Mouse (Mus musculus): ENCODE results near the gene Smad6. TPM values are rescaled to one million over a fixed set of nuclear protein-coding genes. Genes with fewer than 3 reads are reported as not detected.

Smad6 gene
- polyA plus RNA-seq, 1 experiment from 2014 or later = 15.5 TPM

GRCm38 (mm10) chr9:64049471-64050380 is 27.9 kb upstream of the Smad6 start:
- peaks cover 21% of the 10 kb centered on the region for H3K4me1 ChIP-seq
- H3K27ac ChIP-seq (replicated peaks) = peak overlapping the region; percentile 45
- peak overlapping the region; percentile 71 for H3K4me2 ChIP-seq (replicated peaks)
- no peaks in the 10 kb centered on the region for H3K27me3 ChIP-seq
- peak overlapping the region; percentile 38 for H3K4me3 ChIP-seq (replicated peaks)
- H3K9me3 ChIP-seq (replicated peaks) = no peaks in the 10 kb centered on the region
- H3K36me3 ChIP-seq = no peaks in the 10 kb centered on the region
- H3K9ac ChIP-seq = peak overlapping the region; percentile 7; the same call in 1 of the 2 replicates
- WGBS = 11% methylated on average over 32 of the region's 32 CpGs
- peak; percentile 83 for ATAC-seq (ENCODE audit: insufficient number of reproducible peaks, low FRiP score, low TSS enrichment, low read depth)

- no peak overlapping the region for H3K4me3 ChIP-seq (replicated peaks)
- H3K9me3 ChIP-seq (replicated peaks) = no peaks in the 10 kb centered on the region
- ATAC-seq (ENCODE audit: insufficient number of reproducible peaks, low FRiP score, low TSS enrichment, low read depth) = no peak
- H3K27ac ChIP-seq (replicated peaks) = 0 out of 2 replicates have a peak overlapping the region, but pooled peaks have one; percentile 19
- no peaks in the 10 kb centered on the region for H3K36me3 ChIP-seq
- H3K4me1 ChIP-seq = peaks cover 19% of the 10 kb centered on the region
- H3K27me3 ChIP-seq = no peaks in the 10 kb centered on the region
- H3K9ac ChIP-seq = no peak overlapping the region
- no peak overlapping the region for H3K4me2 ChIP-seq (replicated peaks)
- 26% methylated on average over 14 of the region's 14 CpGs for WGBS
Observed at GRCm38 (mm10) chr9:64045117-64045890, 23.4 kb upstream of the Smad6 start.

- peaks cover 10% of the 10 kb centered on the region for H3K4me1 ChIP-seq
- H3K27ac ChIP-seq (replicated peaks) = no peak overlapping the region
- no peak overlapping the region for H3K4me3 ChIP-seq (replicated peaks)
- H3K9ac ChIP-seq = no peak overlapping the region
- WGBS = 72% methylated on average over 8 of the region's 8 CpGs
- no peaks in the 10 kb centered on the region for H3K36me3 ChIP-seq
- H3K4me2 ChIP-seq (replicated peaks) = no peak overlapping the region
- no peaks in the 10 kb centered on the region for H3K27me3 ChIP-seq
- no peak for ATAC-seq (ENCODE audit: insufficient number of reproducible peaks, low FRiP score, low TSS enrichment, low read depth)
- no peaks in the 10 kb centered on the region for H3K9me3 ChIP-seq (replicated peaks)
Observed at GRCm38 (mm10) chr9:64044343-64044742, 22.5 kb upstream of the Smad6 start.

DNA sequence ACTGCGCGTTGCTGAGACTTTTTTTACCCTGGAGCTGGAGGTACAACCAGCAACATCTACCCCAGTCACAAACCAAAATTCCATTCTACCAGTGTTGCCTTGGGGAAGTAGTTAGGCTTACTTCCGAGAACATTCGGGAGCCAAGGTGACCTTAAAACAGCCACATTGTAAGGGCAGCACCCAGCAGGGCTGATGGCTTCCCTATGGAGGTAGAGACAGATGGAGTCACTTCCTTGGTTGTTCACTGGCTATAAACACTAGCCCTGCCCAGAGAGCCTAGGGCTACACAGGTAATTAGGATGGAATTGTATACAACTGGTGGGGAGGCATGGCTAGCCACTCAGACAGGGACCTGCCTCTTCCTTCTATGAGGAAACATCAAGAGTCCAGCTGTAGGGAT is 21.1 kb upstream of the Smad6 start:
- Histone ChIP-seq H3K27ac (replicated peaks) (no peak overlapping the region), H3K36me3 (no peaks in the 10 kb centered on the region), H3K27me3 (no peaks in the 10 kb centered on the region), H3K4me1 (peaks cover 7% of the 10 kb centered on the region), H3K9ac (no peak overlapping the region), H3K4me3 (replicated peaks) (no peak overlapping the region), H3K4me2 (replicated peaks) (no peak overlapping the region), H3K9me3 (replicated peaks) (no peaks in the 10 kb centered on the region)
- WGBS = 77% methylated on average over 4 of the region's 4 CpGs
- ATAC-seq (ENCODE audit: insufficient number of reproducible peaks, low FRiP score, low TSS enrichment, low read depth) = no peak

GRCm38 (mm10) chr9:64042216-64042615 is 20.4 kb upstream of the Smad6 start:
- WGBS = 82% methylated on average over 8 of the region's 8 CpGs
- Histone ChIP-seq H3K27me3 (no peaks in the 10 kb centered on the region), H3K27ac (replicated peaks) (no peak overlapping the region), H3K9me3 (replicated peaks) (no peaks in the 10 kb centered on the region), H3K4me2 (replicated peaks) (no peak overlapping the region), H3K9ac (no peak overlapping the region), H3K36me3 (no peaks in the 10 kb centered on the region), H3K4me1 (peaks cover 7% of the 10 kb centered on the region), H3K4me3 (replicated peaks) (no peak overlapping the region)
- no peak for ATAC-seq (ENCODE audit: insufficient number of reproducible peaks, low FRiP score, low TSS enrichment, low read depth)

DNA sequence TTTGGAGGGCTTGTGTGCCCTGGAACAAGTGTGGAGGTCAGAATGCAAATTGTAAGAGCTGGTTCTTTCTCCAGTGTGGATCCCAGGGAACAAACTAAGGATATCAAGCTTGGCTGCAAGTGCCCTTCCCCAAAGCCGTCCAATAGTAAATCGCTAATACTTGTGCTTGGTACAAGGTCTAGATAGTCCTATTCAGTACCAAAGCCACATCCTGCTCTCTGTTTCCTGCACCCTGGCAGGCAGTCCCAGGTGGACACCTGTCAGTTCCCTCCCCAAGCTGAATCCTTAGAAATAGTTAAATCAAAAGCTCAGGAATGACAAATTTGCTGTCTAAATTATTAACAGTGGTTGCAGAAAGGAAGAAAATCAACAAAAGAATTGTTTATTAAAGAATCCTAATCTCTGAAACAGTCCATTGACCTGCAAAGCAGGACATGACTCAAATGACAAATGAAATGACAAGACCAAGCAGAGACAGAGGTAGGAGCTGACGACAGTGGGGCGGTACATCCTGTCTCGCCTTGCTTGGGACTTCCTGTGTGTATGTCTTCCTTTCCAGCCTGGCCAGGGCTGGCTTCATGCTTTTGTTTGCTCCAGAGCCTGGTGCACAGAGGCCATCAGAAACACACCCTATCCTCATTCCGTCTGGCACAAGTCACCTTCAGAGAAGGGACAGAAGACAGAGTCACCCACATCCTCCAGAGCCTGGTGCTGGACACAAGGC is 8.2 kb upstream of the Smad6 start:
- H3K27me3 ChIP-seq = no peaks in the 10 kb centered on the region
- H3K27ac ChIP-seq (replicated peaks) = no peak overlapping the region
- no peaks in the 10 kb centered on the region for H3K9me3 ChIP-seq (replicated peaks)
- WGBS = 81% methylated on average over 6 of the region's 6 CpGs
- no peak overlapping the region for H3K4me3 ChIP-seq (replicated peaks)
- H3K4me2 ChIP-seq (replicated peaks) = no peak overlapping the region
- ATAC-seq (ENCODE audit: insufficient number of reproducible peaks, low FRiP score, low TSS enrichment, low read depth) = no peak
- no peaks in the 10 kb centered on the region for H3K4me1 ChIP-seq
- no peak overlapping the region for H3K9ac ChIP-seq
- H3K36me3 ChIP-seq = no peaks in the 10 kb centered on the region

DNA sequence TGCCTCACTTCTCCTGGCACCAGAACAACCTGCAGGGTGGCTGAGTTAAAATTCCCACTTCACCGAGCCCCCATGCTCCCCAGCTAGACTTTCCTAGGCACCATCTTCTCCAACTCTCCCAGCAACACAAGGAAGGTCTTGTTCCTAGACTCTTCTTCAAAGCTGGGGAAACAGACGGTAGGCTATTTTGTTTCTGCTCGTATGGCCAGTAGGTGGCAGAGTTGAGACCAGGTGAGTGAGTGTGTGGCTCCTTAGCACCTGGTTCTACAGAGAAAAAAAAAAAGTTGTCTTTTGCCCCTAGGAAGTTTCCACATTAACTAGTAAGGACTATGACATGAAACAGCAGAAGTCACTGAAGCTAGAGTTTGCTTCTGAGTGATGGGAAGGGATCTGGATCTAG is 3.7 kb upstream of the Smad6 start:
- no peak overlapping the region for H3K4me2 ChIP-seq (replicated peaks)
- H3K4me1 ChIP-seq = peaks cover 14% of the 10 kb centered on the region
- H3K27me3 ChIP-seq = no peaks in the 10 kb centered on the region
- ATAC-seq (ENCODE audit: insufficient number of reproducible peaks, low FRiP score, low TSS enrichment, low read depth) = no peak
- WGBS = 3% methylated on average over 3 of the region's 3 CpGs
- no peak overlapping the region for H3K27ac ChIP-seq (replicated peaks)
- no peaks in the 10 kb centered on the region for H3K36me3 ChIP-seq
- H3K4me3 ChIP-seq (replicated peaks) = no peak overlapping the region
- no peak overlapping the region for H3K9ac ChIP-seq
- no peaks in the 10 kb centered on the region for H3K9me3 ChIP-seq (replicated peaks)

- Histone ChIP-seq H3K27ac (replicated peaks) (no peak overlapping the region), H3K36me3 (no peaks in the 10 kb centered on the region), H3K4me1 (peaks cover 14% of the 10 kb centered on the region), H3K9ac (no peak overlapping the region), H3K9me3 (replicated peaks) (no peaks in the 10 kb centered on the region), H3K27me3 (no peaks in the 10 kb centered on the region), H3K4me2 (replicated peaks) (no peak overlapping the region), H3K4me3 (replicated peaks) (no peak overlapping the region)
- no peak for ATAC-seq (ENCODE audit: insufficient number of reproducible peaks, low FRiP score, low TSS enrichment, low read depth)
- WGBS = 31% methylated on average over 2 of the region's 2 CpGs
Observed at GRCm38 (mm10) chr9:64024976-64025375, 3.1 kb upstream of the Smad6 start.

DNA sequence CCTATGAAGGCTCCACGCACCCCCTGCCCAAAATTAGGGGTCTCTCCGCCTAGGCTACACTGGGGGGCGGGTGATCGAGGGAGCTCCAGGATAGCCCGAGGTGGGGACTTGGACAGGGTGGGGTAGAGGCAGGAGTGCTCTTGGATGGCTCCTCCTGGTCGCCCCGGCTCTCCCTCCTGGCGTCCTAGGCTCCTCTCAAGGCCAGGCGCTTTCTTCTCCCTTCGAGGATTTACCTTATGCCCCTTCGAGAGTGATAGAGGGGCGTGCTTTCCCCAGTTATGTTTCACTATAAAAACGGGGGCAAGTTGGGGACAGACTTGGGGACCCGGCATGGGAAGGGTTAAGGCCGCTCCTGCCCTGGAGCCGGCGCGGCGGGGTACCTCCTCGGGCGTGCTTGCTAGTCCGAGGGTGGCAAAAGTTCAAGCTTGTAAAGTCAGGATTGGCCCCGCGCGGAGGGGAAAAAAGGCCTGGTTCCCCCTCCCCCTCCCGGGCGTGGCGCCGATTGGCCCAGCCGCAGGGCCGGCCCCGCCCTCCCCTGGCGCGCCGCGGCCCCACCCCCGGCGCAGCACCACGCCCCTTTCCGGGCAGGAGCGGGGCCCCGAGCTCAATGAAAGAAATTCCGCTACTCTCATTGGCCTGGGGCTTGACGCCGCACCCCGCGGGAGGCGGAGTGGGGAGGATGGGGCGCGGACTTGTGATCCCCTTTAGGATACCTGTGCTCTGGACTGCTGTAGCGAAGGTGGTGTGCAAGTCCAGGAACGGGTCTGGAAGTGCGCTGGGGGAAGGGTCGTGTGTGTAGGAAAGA is 905 bp upstream of the Smad6 start:
- Histone ChIP-seq H3K9ac (peak overlapping the region; percentile 29), H3K4me3 (replicated peaks) (peak overlapping the region; percentile 74), H3K4me1 (peaks cover 31% of the 10 kb centered on the region), H3K27me3 (no peaks in the 10 kb centered on the region), H3K36me3 (no peaks in the 10 kb centered on the region), H3K27ac (replicated peaks) (peak overlapping the region; percentile 97), H3K9me3 (replicated peaks) (no peaks in the 10 kb centered on the region), H3K4me2 (replicated peaks) (peak overlapping the region; percentile 88)
- peak; percentile 81 for ATAC-seq (ENCODE audit: insufficient number of reproducible peaks, low FRiP score, low TSS enrichment, low read depth)
- WGBS = under 1% methylated on average over 51 of the region's 54 CpGs

DNA sequence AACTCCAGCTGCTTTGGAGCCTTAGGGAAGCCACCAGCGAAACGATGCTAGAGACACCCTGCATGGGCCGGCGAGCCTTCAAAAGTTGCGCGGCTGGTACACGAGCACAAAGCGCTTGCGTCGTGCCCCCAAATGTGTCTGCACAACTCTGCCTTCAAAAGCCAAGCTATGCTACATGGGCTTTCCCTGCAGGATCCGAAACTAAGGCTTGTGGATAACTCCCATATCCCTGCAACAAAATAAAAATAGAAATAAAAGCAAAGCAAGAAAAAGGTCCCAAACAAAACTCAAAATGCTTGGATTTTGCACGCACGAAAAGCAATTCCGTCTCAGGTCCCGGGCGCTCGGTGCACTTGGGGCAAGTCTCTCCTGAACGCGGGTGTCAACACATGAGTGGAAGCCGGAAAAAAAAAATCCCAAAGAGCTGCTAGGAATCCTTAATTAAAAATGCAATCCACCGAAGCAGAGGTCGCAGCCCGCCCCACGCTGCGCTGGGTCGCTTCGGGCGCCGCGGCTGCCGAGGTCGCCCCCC is 474 bp downstream of the Smad6 start:
- H3K27ac ChIP-seq (replicated peaks) = peak overlapping the region; percentile 97
- H3K4me1 ChIP-seq = peaks cover 45% of the 10 kb centered on the region
- H3K9me3 ChIP-seq (replicated peaks) = no peaks in the 10 kb centered on the region
- H3K36me3 ChIP-seq = no peaks in the 10 kb centered on the region
- H3K4me2 ChIP-seq (replicated peaks) = peak overlapping the region; percentile 88
- peak overlapping the region; percentile 74 for H3K4me3 ChIP-seq (replicated peaks)
- H3K27me3 ChIP-seq = no peaks in the 10 kb centered on the region
- 0% methylated on average over 31 of the region's 32 CpGs for WGBS
- ATAC-seq (ENCODE audit: insufficient number of reproducible peaks, low FRiP score, low TSS enrichment, low read depth) = no peak
- peak overlapping the region; percentile 98 for H3K9ac ChIP-seq
